Mouse (Mus musculus) spleen, adult 2 months (tissue): ENCODE results near the gene Cmip.

Experiments used
- CTCF ChIP-seq: fragments of 200-500 bp; IDR thresholded peaks from 2 replicates; pipeline ENCODE4 v1.5.1; 2011; ENCODE audit warnings: mild to moderate bottlenecking, inconsistent platforms; ENCODE audit not compliant: insufficient read depth, insufficient read length, insufficient replicate concordance; ENCODE audit errors: extremely low read depth
- POLR2A ChIP-seq: fragments of 200-500 bp; IDR thresholded peaks from 2 replicates; pipeline ENCODE4 v1.6.1; 2011; ENCODE audit warnings: low read depth, low read length, inconsistent platforms

- no peak for TF ChIP-seq POLR2A
- TF ChIP-seq CTCF: no peak
Observed at GRCm38 (mm10) chr8:117484731-117485130, 227.9 kb downstream of the Cmip start.
